Mouse (Mus musculus): ENCODE measurements around the gene Nav2. TPM values are rescaled to one million over a fixed set of nuclear protein-coding genes. Genes with fewer than 3 reads are reported as not detected.

The Nav2 gene
- polyA plus RNA-seq, 1 experiment from 2014 or later = 22.4 TPM

DNA sequence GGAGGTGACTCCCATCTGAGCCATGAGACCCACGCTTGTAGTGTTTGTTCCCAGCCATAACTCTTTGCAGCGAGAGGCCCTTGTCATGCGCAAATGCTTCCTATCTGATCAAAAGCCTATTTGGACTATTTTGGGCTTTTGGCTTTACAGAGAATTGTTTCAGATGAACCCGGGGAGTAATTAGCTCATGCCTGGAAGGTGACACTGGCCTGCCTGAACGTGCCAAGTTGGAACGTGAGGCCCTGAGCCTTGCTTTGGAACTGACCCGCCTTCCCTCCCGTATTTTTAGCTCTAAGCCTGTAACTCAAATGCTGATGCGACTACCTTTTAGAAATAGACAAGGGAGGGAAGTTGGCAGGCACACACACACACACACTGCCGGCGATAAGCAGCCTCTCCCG, 649.7 kb downstream of the Nav2 start:
- Histone ChIP-seq H3K36me3 (ENCODE audit: insufficient read depth, low read length) (0 out of 2 replicates have a peak, but pooled peaks cover 3% of the 10 kb centered on the region), H3K4me3 (ENCODE audit: low read depth, low read length) (no peak overlapping the region), H3K27me3 (replicated peaks; ENCODE audit: insufficient read depth, low read length) (no peaks in the 10 kb centered on the region), H3K4me1 (ENCODE audit: insufficient read depth, low read depth, low read length) (peaks cover 6% of the 10 kb centered on the region; the same call in 1 of the 2 replicates), H3K9ac (replicated peaks; ENCODE audit: low read depth) (no peak overlapping the region), H3K9me3 (ENCODE audit: low read length) (no peaks in the 10 kb centered on the region), H3K27ac (ENCODE audit: low read length) (peak overlapping the region; percentile 14; the same call in 1 of the 2 replicates), H3K4me2 (replicated peaks; ENCODE audit: low read depth, low read length) (no peak overlapping the region)
- DNase-seq (ENCODE audit: low spot score) (no peak), ATAC-seq (no peak)
- 63% methylated on average over 12 of the region's 12 CpGs for WGBS
- no peak for TF ChIP-seq CTCF (IDR thresholded peaks at IDR 0.05)
- no peak for TF ChIP-seq EP300 (IDR thresholded peaks at IDR 0.05)

DNA sequence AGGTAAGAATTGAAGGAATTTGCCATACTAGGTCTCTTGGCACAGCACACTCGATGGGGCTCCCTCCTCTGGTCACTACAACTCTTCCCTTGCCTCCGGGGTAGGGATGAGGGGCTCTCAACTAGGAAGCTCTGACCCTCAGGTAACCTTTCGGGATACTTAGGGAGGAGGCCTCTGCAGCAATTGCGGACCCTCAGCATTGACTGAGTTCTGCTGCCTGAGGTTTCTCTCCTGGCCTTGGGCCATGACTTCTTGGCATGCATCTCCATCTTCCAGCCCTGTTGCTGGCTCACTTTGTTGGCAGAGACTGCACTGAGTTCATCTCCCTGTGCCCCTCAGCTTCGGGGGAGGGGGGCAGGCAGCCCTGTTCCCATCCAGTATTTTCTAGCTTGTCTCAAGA, 650.4 kb downstream of the Nav2 start:
- peak; percentile 29; the same call in 1 of the 2 replicates for ATAC-seq

DNA sequence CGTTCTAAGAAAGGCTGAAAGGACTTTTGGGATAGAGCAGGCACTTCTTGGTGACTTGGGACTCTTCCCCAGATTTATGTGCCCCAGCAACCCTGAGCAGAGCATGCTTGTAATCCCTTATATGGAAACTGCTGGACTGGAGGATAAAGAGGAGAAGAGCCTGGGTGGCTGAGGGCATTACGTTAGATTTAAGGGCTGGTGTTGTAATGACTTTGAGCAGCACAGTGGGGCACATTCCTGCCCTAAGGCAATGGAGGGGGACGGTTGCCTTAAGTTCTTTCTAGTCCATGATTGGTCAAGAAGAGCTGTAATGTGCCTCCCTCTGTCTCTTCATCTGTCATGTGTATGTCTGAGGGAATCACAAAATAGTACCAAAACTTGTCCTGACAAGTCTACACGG, 651.5 kb downstream of the Nav2 start:
- ATAC-seq = peak; percentile 57
- Histone ChIP-seq H3K4me1 (ENCODE audit: insufficient read depth, low read depth, low read length) (no peaks in the 10 kb centered on the region), H3K27ac (ENCODE audit: low read length) (peak overlapping the region; percentile 65), H3K9me3 (ENCODE audit: low read length) (no peaks in the 10 kb centered on the region), H3K4me3 (ENCODE audit: low read depth, low read length) (no peak overlapping the region), H3K9ac (replicated peaks; ENCODE audit: low read depth) (no peak overlapping the region), H3K4me2 (replicated peaks; ENCODE audit: low read depth, low read length) (no peak overlapping the region), H3K27me3 (replicated peaks; ENCODE audit: insufficient read depth, low read length) (no peaks in the 10 kb centered on the region), H3K36me3 (ENCODE audit: insufficient read depth, low read length) (0 out of 2 replicates have a peak, but pooled peaks cover 3% of the 10 kb centered on the region)
- 60% methylated on average over 4 of the region's 4 CpGs for WGBS
- TF ChIP-seq CTCF (IDR thresholded peaks at IDR 0.05) (no peak), EP300 (IDR thresholded peaks at IDR 0.05) (no peak)
- peak; percentile 65 for DNase-seq (ENCODE audit: low spot score)

More for the DNA sequence above, 650.4 kb downstream of the Nav2 start:
- peak; percentile 46 for DNase-seq (ENCODE audit: low spot score)
- Histone ChIP-seq H3K27me3 (replicated peaks; ENCODE audit: insufficient read depth, low read length) (no peaks in the 10 kb centered on the region), H3K4me1 (ENCODE audit: insufficient read depth, low read depth, low read length) (no peaks in the 10 kb centered on the region), H3K4me2 (replicated peaks; ENCODE audit: low read depth, low read length) (no peak overlapping the region), H3K4me3 (ENCODE audit: low read depth, low read length) (no peak overlapping the region), H3K9me3 (ENCODE audit: low read length) (no peaks in the 10 kb centered on the region), H3K36me3 (ENCODE audit: insufficient read depth, low read length) (0 out of 2 replicates have a peak, but pooled peaks cover 3% of the 10 kb centered on the region), H3K9ac (replicated peaks; ENCODE audit: low read depth) (no peak overlapping the region), H3K27ac (ENCODE audit: low read length) (peak overlapping the region; percentile 65)
- WGBS = 46% methylated on average over 5 of the region's 5 CpGs
- no peak for TF ChIP-seq EP300 (IDR thresholded peaks at IDR 0.05)
- TF ChIP-seq CTCF (IDR thresholded peaks at IDR 0.05) = no peak

DNA sequence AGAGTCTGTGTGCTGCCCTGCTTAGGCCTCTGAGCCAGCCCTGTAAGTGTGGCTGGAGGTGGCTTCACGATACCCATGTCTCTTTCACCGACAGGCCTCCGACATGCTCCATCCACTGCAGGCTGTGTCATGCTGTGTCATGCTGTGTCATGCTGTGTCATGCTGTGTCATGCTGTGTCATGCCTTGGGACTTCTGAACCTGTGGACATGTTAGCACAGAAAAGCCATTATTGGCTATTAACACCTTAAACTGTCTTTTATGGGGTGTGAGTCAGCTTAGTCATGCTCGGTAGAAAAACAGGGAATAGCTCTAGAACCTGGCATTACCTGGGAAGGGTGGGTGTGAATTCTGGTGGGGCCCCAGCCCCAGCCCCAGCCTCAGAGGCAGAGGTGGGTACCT, 653.9 kb downstream of the Nav2 start:
- Histone ChIP-seq H3K36me3 (ENCODE audit: insufficient read depth, low read length) (0 out of 2 replicates have a peak, but pooled peaks cover 3% of the 10 kb centered on the region), H3K4me3 (ENCODE audit: low read depth, low read length) (no peak overlapping the region), H3K4me2 (replicated peaks; ENCODE audit: low read depth, low read length) (no peak overlapping the region), H3K4me1 (ENCODE audit: insufficient read depth, low read depth, low read length) (no peaks in the 10 kb centered on the region), H3K9me3 (ENCODE audit: low read length) (no peaks in the 10 kb centered on the region), H3K27ac (ENCODE audit: low read length) (peak overlapping the region; percentile 43; the same call in 1 of the 2 replicates), H3K27me3 (replicated peaks; ENCODE audit: insufficient read depth, low read length) (no peaks in the 10 kb centered on the region), H3K9ac (replicated peaks; ENCODE audit: low read depth) (no peak overlapping the region)
- WGBS = 82% methylated on average over 4 of the region's 4 CpGs
- ATAC-seq (no peak), DNase-seq (ENCODE audit: low spot score) (no peak)
- TF ChIP-seq EP300 (IDR thresholded peaks at IDR 0.05) (no peak), CTCF (IDR thresholded peaks at IDR 0.05) (no peak)

DNA sequence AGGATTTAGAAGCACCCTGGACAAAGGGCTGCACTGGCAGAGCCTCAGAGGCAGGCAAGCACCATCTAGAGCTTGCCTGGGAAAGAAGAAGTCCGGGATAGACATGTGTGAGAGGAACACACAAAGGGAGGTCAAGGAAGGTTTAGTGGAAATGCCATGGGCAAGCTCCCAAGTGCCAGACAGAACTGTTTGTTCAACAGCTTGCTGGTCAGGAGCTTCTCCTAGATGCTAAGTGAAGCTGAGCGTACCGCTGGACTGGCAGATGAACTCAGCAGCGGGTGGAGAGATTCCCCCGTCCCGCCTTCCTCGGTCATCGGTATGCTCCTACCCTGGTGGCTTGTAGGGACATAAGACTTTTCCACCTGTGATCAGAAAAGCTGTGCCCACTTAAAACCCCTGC, 654.3 kb downstream of the Nav2 start:
- no peaks in the 10 kb centered on the region for H3K9me3 ChIP-seq (ENCODE audit: low read length)
- ATAC-seq = no peak
- WGBS = 66% methylated on average over 8 of the region's 8 CpGs
- H3K9ac ChIP-seq (replicated peaks; ENCODE audit: low read depth) = no peak overlapping the region
- no peak overlapping the region for H3K4me2 ChIP-seq (replicated peaks; ENCODE audit: low read depth, low read length)
- no peaks in the 10 kb centered on the region for H3K4me1 ChIP-seq (ENCODE audit: insufficient read depth, low read depth, low read length)
- TF ChIP-seq CTCF (IDR thresholded peaks at IDR 0.05) (no peak), EP300 (IDR thresholded peaks at IDR 0.05) (no peak)
- no peak overlapping the region for H3K4me3 ChIP-seq (ENCODE audit: low read depth, low read length)
- 0 out of 2 replicates have a peak, but pooled peaks cover 3% of the 10 kb centered on the region for H3K36me3 ChIP-seq (ENCODE audit: insufficient read depth, low read length)
- DNase-seq (ENCODE audit: low spot score) = no peak
- no peaks in the 10 kb centered on the region for H3K27me3 ChIP-seq (replicated peaks; ENCODE audit: insufficient read depth, low read length)
- peak overlapping the region; percentile 43; the same call in 1 of the 2 replicates for H3K27ac ChIP-seq (ENCODE audit: low read length)

DNA sequence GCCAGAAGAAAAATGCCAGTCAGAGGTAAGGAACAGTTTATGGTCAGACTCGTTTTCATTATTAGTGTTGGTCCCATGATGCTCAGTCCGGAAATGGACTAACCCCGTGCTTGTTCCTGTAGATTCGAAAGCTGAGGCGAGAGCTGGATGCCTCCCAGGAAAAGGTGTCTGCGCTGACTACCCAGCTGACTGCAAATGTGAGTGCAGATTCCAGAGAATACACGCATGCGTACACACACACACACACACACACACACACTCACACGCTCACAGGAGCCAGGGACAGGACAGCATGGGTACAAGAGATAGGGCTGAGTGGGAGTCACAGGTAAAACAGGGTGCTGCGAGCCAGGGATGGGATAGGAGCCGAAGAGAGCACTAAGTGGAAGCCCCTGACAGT, 656.6 kb downstream of the Nav2 start:
- no peaks in the 10 kb centered on the region for H3K27me3 ChIP-seq (replicated peaks; ENCODE audit: insufficient read depth, low read length)
- DNase-seq (ENCODE audit: low spot score) (no peak), ATAC-seq (no peak)
- 0 out of 2 replicates have a peak, but pooled peaks cover 3% of the 10 kb centered on the region for H3K36me3 ChIP-seq (ENCODE audit: insufficient read depth, low read length)
- H3K9me3 ChIP-seq (ENCODE audit: low read length) = no peaks in the 10 kb centered on the region
- no peak overlapping the region for H3K4me3 ChIP-seq (ENCODE audit: low read depth, low read length)
- H3K27ac ChIP-seq (ENCODE audit: low read length) = no peak overlapping the region
- no peak overlapping the region for H3K4me2 ChIP-seq (replicated peaks; ENCODE audit: low read depth, low read length)
- no peaks in the 10 kb centered on the region for H3K4me1 ChIP-seq (ENCODE audit: insufficient read depth, low read depth, low read length)
- WGBS = 85% methylated on average over 11 of the region's 11 CpGs
- H3K9ac ChIP-seq (replicated peaks; ENCODE audit: low read depth) = no peak overlapping the region
- no peak for TF ChIP-seq CTCF (IDR thresholded peaks at IDR 0.05)
- no peak for TF ChIP-seq EP300 (IDR thresholded peaks at IDR 0.05)

All from lung, postnatal 0 days (tissue).